Mouse (Mus musculus) frontal cortex, postnatal 14 days (tissue): Measurements from ENCODE around the gene Faf1.

Experiments
- DNase-seq, 2 experiments: peaks; one replicate each; pipeline ENCODE4 v3.0.0; 2022; ENCODE audit warnings: low spot score in 2 of 2

Gene Faf1

GRCm38 (mm10) chr4:109979461-109980320 lies 303.3 kb downstream of the Faf1 start:
- no peak for DNase-seq

GRCm38 (mm10) chr4:109980321-109981082 lies 304.1 kb downstream of the Faf1 start:
- no peak for DNase-seq

GRCm38 (mm10) chr4:109981083-109981870 lies 304.9 kb downstream of the Faf1 start:
- no peak for DNase-seq

- DNase-seq, result no peak
These were observed 305.7 kb downstream of the Faf1 start for GRCm38 (mm10) chr4:109981871-109982680.

- no peak for DNase-seq
These were observed 306.4 kb downstream of the Faf1 start for GRCm38 (mm10) chr4:109982681-109983265.

- DNase-seq, result no peak
These were observed 307.1 kb downstream of the Faf1 start for GRCm38 (mm10) chr4:109983281-109984001.

- no peak for DNase-seq
These were observed 307.6 kb downstream of the Faf1 start for GRCm38 (mm10) chr4:109984011-109984411.

- no peak for DNase-seq
These were observed 308.4 kb downstream of the Faf1 start for GRCm38 (mm10) chr4:109984496-109985423.

- no peak for DNase-seq
These were observed 309.2 kb downstream of the Faf1 start for GRCm38 (mm10) chr4:109985424-109986172.

- DNase-seq, result no peak
These were observed 309.9 kb downstream of the Faf1 start for GRCm38 (mm10) chr4:109986301-109986700.

GRCm38 (mm10) chr4:109986748-109987355 lies 310.5 kb downstream of the Faf1 start:
- DNase-seq, result no peak

GRCm38 (mm10) chr4:109987560-109988362 lies 311.4 kb downstream of the Faf1 start:
- DNase-seq, result no peak

- no peak for DNase-seq
These were observed 312.0 kb downstream of the Faf1 start for GRCm38 (mm10) chr4:109988411-109988810.

- no peak for DNase-seq
These were observed 312.8 kb downstream of the Faf1 start for GRCm38 (mm10) chr4:109989213-109989612.

- DNase-seq, result no peak
These were observed 329.7 kb downstream of the Faf1 start for GRCm38 (mm10) chr4:110006044-110006443.
